Mouse (Mus musculus): ENCODE data around the gene Gm26558.
A peak's percentile ranks its signal among the peaks of the same experiment; 100 is the strongest.

The Gm26558 gene

DNA sequence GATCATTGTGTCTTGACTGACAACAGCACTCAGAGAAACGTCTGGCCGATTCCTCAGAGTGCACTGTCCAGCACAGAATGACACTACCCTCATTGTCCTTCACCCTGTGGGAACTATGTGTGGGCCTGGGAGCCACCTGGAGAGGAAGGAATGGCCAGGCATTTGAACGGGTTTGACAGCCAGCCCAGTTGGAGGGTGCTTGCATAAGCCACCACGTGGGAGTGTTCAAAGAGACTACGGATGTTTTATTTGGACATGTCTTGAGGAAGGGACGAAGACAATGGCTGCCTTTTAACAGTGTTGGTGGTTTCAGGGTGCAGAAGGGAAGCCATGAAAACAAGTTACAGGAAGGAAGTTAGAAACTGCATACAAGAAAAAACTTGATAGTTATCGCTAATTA lies 36.1 kb downstream of the Gm26558 start:
- no peak for TF ChIP-seq CTCF (conservative IDR thresholded peaks at IDR 0.05; ENCODE audit: low read length)
- no peak for TF ChIP-seq POU5F1 (IDR thresholded peaks at IDR 0.05; ENCODE audit: borderline replicate concordance, low read length)
- no peak for TF ChIP-seq NANOG (IDR thresholded peaks at IDR 0.05; ENCODE audit: borderline replicate concordance, low read length)
- peaks cover 34% of the 10 kb centered on the region for H3K4me1 ChIP-seq (replicated peaks; ENCODE audit: low read depth, low read length)
- H3K27me3 ChIP-seq (ENCODE audit: insufficient read depth, low read length), result peaks cover 6% of the 10 kb centered on the region; the same call in 1 of the 2 replicates
- H3K36me3 ChIP-seq (ENCODE audit: insufficient read depth, low read length), result no peaks in the 10 kb centered on the region
- no peak overlapping the region for H3K4me3 ChIP-seq (replicated peaks; ENCODE audit: low read length)
- H3K9me3 ChIP-seq (ENCODE audit: low read length), result peaks cover 6% of the 10 kb centered on the region

DNA sequence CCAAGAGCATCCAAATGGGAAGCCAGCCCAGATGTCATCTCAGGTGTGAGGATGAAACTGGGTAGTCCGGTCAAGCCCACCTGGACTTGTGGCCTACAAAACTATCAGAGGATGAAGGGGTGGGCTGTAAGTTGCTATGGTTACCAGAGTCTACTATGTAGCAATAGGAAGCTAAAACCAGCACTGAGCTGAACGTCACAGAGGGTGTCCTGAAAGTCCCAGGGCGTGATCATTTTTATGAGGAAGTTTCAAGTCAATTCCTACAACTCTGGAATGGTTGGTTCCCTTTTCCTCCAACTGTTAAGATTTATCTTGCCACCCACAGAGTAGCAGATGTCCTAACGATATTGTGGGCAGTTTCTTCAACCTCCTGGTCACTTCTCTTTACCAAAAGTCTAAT lies 39.7 kb downstream of the Gm26558 start:
- Histone ChIP-seq H3K27me3 (ENCODE audit: insufficient read depth, low read length) (peaks cover 6% of the 10 kb centered on the region; the same call in 1 of the 2 replicates), H3K4me1 (replicated peaks; ENCODE audit: low read depth, low read length) (peaks cover 31% of the 10 kb centered on the region), H3K9me3 (ENCODE audit: low read length) (peaks cover 3% of the 10 kb centered on the region), H3K36me3 (ENCODE audit: insufficient read depth, low read length) (no peaks in the 10 kb centered on the region), H3K4me3 (replicated peaks; ENCODE audit: low read length) (no peak overlapping the region)
- TF ChIP-seq NANOG (IDR thresholded peaks at IDR 0.05; ENCODE audit: borderline replicate concordance, low read length) (no peak), CTCF (conservative IDR thresholded peaks at IDR 0.05; ENCODE audit: low read length) (no peak), POU5F1 (IDR thresholded peaks at IDR 0.05; ENCODE audit: borderline replicate concordance, low read length) (no peak)

DNA sequence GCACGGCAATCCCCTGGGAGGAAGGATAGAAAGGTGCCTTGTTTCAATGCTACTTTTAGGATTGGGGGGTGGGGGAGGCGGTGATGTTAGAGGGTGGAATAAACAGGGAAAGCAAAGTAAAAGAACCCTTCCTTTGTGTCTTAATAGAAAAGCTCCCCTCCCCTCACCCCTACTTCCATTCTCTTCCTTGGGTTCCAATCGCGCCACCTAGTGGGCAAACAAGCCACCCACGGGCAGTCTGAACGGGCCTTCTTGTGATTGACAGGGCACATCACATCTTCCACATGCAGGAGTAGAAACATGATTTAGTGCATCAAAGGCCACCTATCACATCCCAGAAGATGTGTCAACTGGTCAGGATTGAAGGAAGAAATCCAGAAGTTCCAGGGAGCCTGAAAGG lies 41.7 kb downstream of the Gm26558 start:
- Histone ChIP-seq H3K4me1 (replicated peaks; ENCODE audit: low read depth, low read length) (peaks cover 47% of the 10 kb centered on the region), H3K4me3 (replicated peaks; ENCODE audit: low read length) (0 out of 2 replicates have a peak overlapping the region, but pooled peaks have one; percentile 14), H3K27me3 (ENCODE audit: insufficient read depth, low read length) (peaks cover 2% of the 10 kb centered on the region; the same call in 1 of the 2 replicates), H3K9me3 (ENCODE audit: low read length) (no peaks in the 10 kb centered on the region), H3K36me3 (ENCODE audit: insufficient read depth, low read length) (no peaks in the 10 kb centered on the region)
- TF ChIP-seq CTCF (conservative IDR thresholded peaks at IDR 0.05; ENCODE audit: low read length) (peak; percentile 88), NANOG (IDR thresholded peaks at IDR 0.05; ENCODE audit: borderline replicate concordance, low read length) (no peak), POU5F1 (IDR thresholded peaks at IDR 0.05; ENCODE audit: borderline replicate concordance, low read length) (no peak)

DNA sequence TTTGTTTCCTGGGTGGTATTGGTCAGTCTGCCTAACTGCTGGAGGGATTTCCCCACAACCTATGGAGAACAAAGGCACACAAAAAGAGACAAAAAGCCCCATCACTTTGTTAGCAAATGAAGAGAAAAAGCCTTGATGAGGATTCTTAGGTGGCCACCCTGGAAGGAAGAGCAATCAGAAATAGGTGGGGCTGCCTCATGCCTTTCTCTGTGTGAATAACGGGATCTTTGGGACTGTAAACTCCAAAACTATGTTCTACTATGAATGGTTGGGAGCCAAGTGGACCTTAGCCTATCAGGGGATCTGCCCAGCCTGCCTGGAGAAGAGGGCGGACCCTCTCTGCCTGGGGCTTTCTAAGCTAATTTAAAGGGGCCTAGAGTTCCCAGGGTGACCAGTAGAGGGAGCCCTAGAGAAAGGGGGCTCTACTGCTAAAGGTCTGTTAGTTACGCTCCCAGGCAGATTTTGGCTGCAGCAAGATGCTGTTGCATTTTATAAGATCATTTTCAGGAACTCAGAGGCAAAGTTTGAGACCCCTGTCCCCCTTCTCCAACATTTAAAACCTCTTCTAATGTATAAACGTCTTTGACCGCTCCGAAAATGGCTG lies 42.6 kb downstream of the Gm26558 start:
- H3K9me3 ChIP-seq (ENCODE audit: low read length), result no peaks in the 10 kb centered on the region
- peaks cover 47% of the 10 kb centered on the region for H3K4me1 ChIP-seq (replicated peaks; ENCODE audit: low read depth, low read length)
- TF ChIP-seq POU5F1 (IDR thresholded peaks at IDR 0.05; ENCODE audit: borderline replicate concordance, low read length) (no peak), CTCF (conservative IDR thresholded peaks at IDR 0.05; ENCODE audit: low read length) (peak; percentile 96), NANOG (IDR thresholded peaks at IDR 0.05; ENCODE audit: borderline replicate concordance, low read length) (peak; percentile 96)
- no peaks in the 10 kb centered on the region for H3K36me3 ChIP-seq (ENCODE audit: insufficient read depth, low read length)
- 0 out of 2 replicates have a peak overlapping the region, but pooled peaks have one; percentile 14 for H3K4me3 ChIP-seq (replicated peaks; ENCODE audit: low read length)
- H3K27me3 ChIP-seq (ENCODE audit: insufficient read depth, low read length), result no peaks in the 10 kb centered on the region; the same call in 1 of the 2 replicates

DNA sequence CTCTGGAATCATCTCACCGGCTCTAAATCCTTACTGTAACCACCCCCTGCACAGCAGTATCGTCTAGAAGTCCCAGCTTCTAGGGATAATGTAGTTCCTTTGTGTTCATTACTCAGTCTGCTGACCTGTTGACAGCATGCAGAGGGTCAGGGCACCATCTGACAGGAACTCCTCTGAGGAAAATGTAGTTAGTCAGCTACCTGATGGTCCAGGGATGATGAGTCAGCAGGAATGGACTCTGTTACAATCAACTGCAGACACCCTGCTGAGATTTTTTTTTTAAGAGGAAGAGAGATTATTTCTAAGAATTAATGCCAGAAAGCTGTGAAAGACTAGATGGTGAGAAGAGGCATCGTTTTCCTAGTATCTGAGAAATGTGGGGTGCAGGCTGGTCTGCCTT lies 45.3 kb downstream of the Gm26558 start:
- Histone ChIP-seq H3K4me1 (replicated peaks; ENCODE audit: low read depth, low read length) (peaks cover 47% of the 10 kb centered on the region), H3K27me3 (ENCODE audit: insufficient read depth, low read length) (no peaks in the 10 kb centered on the region), H3K9me3 (ENCODE audit: low read length) (no peaks in the 10 kb centered on the region; the same call in 1 of the 2 replicates), H3K36me3 (ENCODE audit: insufficient read depth, low read length) (no peaks in the 10 kb centered on the region), H3K4me3 (replicated peaks; ENCODE audit: low read length) (no peak overlapping the region)
- no peak for TF ChIP-seq NANOG (IDR thresholded peaks at IDR 0.05; ENCODE audit: borderline replicate concordance, low read length)
- TF ChIP-seq POU5F1 (IDR thresholded peaks at IDR 0.05; ENCODE audit: borderline replicate concordance, low read length), result no peak
- TF ChIP-seq CTCF (conservative IDR thresholded peaks at IDR 0.05; ENCODE audit: low read length), result no peak

DNA sequence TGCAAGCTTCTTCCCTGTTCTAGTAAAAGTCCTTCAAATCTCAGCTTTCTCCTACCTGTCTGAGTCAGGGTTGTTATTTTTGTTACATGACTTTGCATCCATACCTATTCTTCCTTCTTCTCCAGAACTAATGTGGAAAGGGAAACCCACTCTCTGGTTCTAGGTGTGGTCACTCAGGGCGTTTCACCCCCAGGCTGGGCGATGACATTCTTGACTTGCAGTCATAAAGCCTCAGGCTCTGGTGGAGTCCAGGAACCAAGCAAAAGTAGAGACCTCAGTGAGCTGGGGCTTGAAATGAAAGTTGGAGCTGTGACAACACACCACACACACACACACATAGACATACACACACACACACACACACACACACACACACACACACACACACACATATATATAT lies 45.8 kb downstream of the Gm26558 start:
- no peak for TF ChIP-seq POU5F1 (IDR thresholded peaks at IDR 0.05; ENCODE audit: borderline replicate concordance, low read length)
- no peak for TF ChIP-seq NANOG (IDR thresholded peaks at IDR 0.05; ENCODE audit: borderline replicate concordance, low read length)
- no peak for TF ChIP-seq CTCF (conservative IDR thresholded peaks at IDR 0.05; ENCODE audit: low read length)
- Histone ChIP-seq H3K36me3 (ENCODE audit: insufficient read depth, low read length) (no peaks in the 10 kb centered on the region), H3K27me3 (ENCODE audit: insufficient read depth, low read length) (no peaks in the 10 kb centered on the region), H3K9me3 (ENCODE audit: low read length) (no peaks in the 10 kb centered on the region; the same call in 1 of the 2 replicates), H3K4me3 (replicated peaks; ENCODE audit: low read length) (no peak overlapping the region), H3K4me1 (replicated peaks; ENCODE audit: low read depth, low read length) (peaks cover 43% of the 10 kb centered on the region)

DNA sequence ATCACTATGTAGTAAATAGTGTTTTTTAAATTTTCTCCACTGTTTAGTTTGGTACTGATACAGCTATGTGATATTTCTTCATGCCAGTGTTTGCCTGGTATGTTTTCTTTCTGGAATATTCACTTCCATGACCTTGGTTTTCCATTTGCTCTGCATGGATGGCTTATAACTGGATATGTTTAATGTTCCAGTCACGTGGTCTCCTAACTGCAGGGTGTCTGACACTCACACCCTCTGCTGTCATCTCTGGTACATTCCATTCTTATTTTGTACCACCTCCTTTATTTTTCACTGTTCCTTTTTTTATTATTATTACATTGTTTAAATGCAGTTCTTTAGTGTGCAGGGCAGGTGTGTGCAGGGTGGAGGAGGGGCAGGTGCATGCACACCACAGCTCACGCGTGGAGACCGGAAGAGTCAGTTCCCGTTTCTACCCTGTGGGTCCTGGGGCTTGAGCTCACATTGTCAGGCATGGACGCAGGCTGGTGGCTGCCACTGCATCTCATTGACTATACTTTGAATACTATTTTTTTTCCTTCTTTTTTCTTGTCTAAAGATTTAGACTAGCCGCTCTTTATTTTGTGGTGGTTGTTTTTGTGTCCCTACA lies 47.1 kb downstream of the Gm26558 start:
- H3K9me3 ChIP-seq (ENCODE audit: low read length), result no peaks in the 10 kb centered on the region; the same call in 1 of the 2 replicates
- H3K27me3 ChIP-seq (ENCODE audit: insufficient read depth, low read length), result no peaks in the 10 kb centered on the region
- TF ChIP-seq POU5F1 (IDR thresholded peaks at IDR 0.05; ENCODE audit: borderline replicate concordance, low read length) (no peak), CTCF (conservative IDR thresholded peaks at IDR 0.05; ENCODE audit: low read length) (no peak), NANOG (IDR thresholded peaks at IDR 0.05; ENCODE audit: borderline replicate concordance, low read length) (no peak)
- no peak overlapping the region for H3K4me3 ChIP-seq (replicated peaks; ENCODE audit: low read length)
- peaks cover 31% of the 10 kb centered on the region for H3K4me1 ChIP-seq (replicated peaks; ENCODE audit: low read depth, low read length)
- no peaks in the 10 kb centered on the region for H3K36me3 ChIP-seq (ENCODE audit: insufficient read depth, low read length)

Data from E14TG2a.4 (cell line).